Mouse (Mus musculus) heart, postnatal 4 days (tissue): ENCODE results near the gene Pip4k2b. TPM values are rescaled to one million over a fixed set of nuclear protein-coding genes. Genes with fewer than 3 reads are reported as not detected.

ENCODE experiments used
- DNase-seq: peaks from one replicate; pipeline ENCODE4 v3.0.0; 2021
- total RNA-seq, 2 experiments: library from RNA; stranded (reverse); gene quantifications; 2 replicates each; pipeline ENCODE4 v1.2.3; 2021

Gene Pip4k2b
- total RNA-seq, 2 experiments from 2014 or later: 19.8 to 21.5 TPM

- DNase-seq: peak; percentile 77
These were observed 49.4 kb downstream of the Pip4k2b start for GRCm38 (mm10) chr11:97694921-97695711.

GRCm38 (mm10) chr11:97694435-97694834 is 50.1 kb downstream of the Pip4k2b start:
- DNase-seq: no peak

- peak; percentile 82 for DNase-seq
These were observed 54.6 kb downstream of the Pip4k2b start for GRCm38 (mm10) chr11:97689861-97690260.

GRCm38 (mm10) chr11:97687061-97687460 is 57.4 kb downstream of the Pip4k2b start:
- DNase-seq: no peak

GRCm38 (mm10) chr11:97686322-97686908 is 58.1 kb downstream of the Pip4k2b start:
- no peak for DNase-seq

- peak; percentile 94 for DNase-seq
These were observed 58.7 kb downstream of the Pip4k2b start, which contains the start of gene Cisd3 for GRCm38 (mm10) chr11:97685613-97686321. Gene Cisd3 (plus strand): TSS chr11:97685826.

GRCm38 (mm10) chr11:97684766-97685165 is 59.7 kb downstream of the Pip4k2b start:
- no peak for DNase-seq

- no peak for DNase-seq
These were observed 60.3 kb downstream of the Pip4k2b start for GRCm38 (mm10) chr11:97684063-97684680.

GRCm38 (mm10) chr11:97682504-97683055 is 61.9 kb downstream of the Pip4k2b start:
- no peak for DNase-seq

GRCm38 (mm10) chr11:97680430-97680829 is 64.1 kb downstream of the Pip4k2b start:
- DNase-seq: peak; percentile 80

GRCm38 (mm10) chr11:97678301-97678700 is 66.2 kb downstream of the Pip4k2b start:
- DNase-seq: no peak

- DNase-seq: no peak
These were observed 66.7 kb downstream of the Pip4k2b start for GRCm38 (mm10) chr11:97677842-97678241.

GRCm38 (mm10) chr11:97677381-97677780 is 67.1 kb downstream of the Pip4k2b start:
- no peak for DNase-seq

GRCm38 (mm10) chr11:97676050-97676754 is 68.3 kb downstream of the Pip4k2b start:
- no peak for DNase-seq

- no peak for DNase-seq
These were observed 71.4 kb downstream of the Pip4k2b start for GRCm38 (mm10) chr11:97673148-97673547.

- DNase-seq: no peak
These were observed 73.4 kb downstream of the Pip4k2b start for GRCm38 (mm10) chr11:97671177-97671527.

- DNase-seq: peak; percentile 55
These were observed 74.0 kb downstream of the Pip4k2b start for GRCm38 (mm10) chr11:97670234-97671176.

GRCm38 (mm10) chr11:97669829-97670228 is 74.7 kb downstream of the Pip4k2b start:
- DNase-seq: peak; percentile 91

GRCm38 (mm10) chr11:97669268-97669667 is 75.2 kb downstream of the Pip4k2b start:
- no peak for DNase-seq

GRCm38 (mm10) chr11:97668160-97668559 is 76.3 kb downstream of the Pip4k2b start:
- DNase-seq: no peak

- peak; percentile 8 for DNase-seq
These were observed 77.7 kb downstream of the Pip4k2b start for GRCm38 (mm10) chr11:97666794-97667193.
